Mouse (Mus musculus): ENCODE data around the gene Itm2a.

The Itm2a gene

DNA sequence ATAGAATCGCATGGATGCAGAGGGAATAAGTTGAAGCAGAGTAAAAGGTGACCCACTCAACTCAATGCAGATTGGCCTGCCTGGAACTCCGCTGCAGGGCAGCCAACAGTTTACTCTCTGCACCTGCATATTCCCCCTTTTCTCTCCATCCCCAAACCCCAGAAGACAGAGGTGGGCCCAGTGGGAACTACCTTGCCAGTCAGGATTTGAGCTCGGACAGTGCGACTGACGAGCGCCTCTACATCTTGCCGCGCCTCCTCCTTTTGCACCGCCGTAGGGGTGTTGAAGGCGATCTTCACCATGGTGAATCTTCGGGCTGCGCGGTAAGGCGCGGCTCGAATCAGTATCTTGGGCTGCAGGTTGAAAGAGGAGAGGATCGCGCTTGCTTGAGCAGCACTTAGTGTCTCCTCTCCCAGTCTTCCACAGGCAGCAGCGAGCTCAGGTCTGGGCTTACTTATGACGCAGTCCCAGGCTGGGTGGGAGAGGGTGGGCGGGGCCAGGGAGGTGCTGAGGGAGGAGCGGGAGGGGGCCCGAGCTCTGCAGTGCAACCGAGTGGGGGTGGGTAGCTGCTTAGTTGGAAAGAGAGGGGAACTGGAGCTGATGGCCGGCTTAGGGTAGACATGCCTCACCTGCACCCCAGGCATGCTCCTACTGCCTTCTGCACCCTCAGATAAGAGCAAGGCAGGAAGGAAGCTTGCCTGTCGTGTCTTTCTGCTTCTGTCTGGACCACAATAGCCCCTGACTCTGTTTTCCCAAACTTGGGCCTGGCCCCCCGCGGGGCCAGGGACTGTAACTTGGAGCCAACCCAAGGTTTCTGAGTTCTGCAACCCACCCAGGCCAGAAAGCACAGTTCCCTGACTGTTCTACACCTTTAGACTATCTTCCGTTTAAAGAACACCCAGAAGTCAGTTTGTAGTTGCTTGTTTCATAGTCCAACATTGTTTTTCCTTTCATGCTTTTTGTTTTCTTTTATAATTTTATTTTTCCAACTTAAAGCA, at the start of gene Itm2a:
Gene Itm2a (minus strand): TSS at position 462 of the 998 bp plus-strand sequence.
- DNase-seq (ENCODE audit: low read depth, low spot score), result peak; percentile 76

- peak; percentile 49 for DNase-seq (ENCODE audit: low read depth, low spot score)
Observed at GRCm38 (mm10) chrX:107435887-107436286, 32.7 kb upstream of the Itm2a start.

- DNase-seq (ENCODE audit: low read depth, low spot score), result peak; percentile 44
Observed at GRCm38 (mm10) chrX:107421304-107421703, 18.1 kb upstream of the Itm2a start.

GRCm38 (mm10) chrX:107417345-107417744, 14.2 kb upstream of the Itm2a start:
- DNase-seq (ENCODE audit: low read depth, low spot score), result no peak

GRCm38 (mm10) chrX:107415999-107416398, 12.8 kb upstream of the Itm2a start:
- no peak for DNase-seq (ENCODE audit: low read depth, low spot score)

DNA sequence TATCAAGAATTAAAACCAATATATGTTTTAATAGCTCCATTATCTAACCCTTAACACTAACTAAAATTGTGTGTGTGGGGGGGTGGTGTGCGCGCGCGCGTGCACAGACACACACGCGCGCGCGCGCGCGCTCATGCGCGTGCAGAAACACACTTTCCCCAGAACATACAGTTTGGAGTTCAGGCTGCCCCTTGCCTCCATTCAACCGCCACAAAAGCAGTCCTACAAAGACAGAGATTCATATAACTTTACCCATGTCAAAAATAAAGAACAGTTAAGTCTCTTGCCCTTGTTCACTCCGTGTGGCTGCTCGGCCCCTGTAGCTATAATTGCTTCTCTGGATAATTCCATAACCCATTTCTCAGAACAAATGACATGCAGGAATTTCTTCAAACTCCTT, 695 bp downstream of the Itm2a start:
- peak; percentile 53 for DNase-seq (ENCODE audit: low read depth, low spot score)

- no peak for DNase-seq (ENCODE audit: low read depth, low spot score)
Observed at GRCm38 (mm10) chrX:107399087-107399486, 4.1 kb downstream of the Itm2a start.

- no peak for DNase-seq (ENCODE audit: low read depth, low spot score)
Observed at GRCm38 (mm10) chrX:107393256-107393655, 9.9 kb downstream of the Itm2a start.

DNA sequence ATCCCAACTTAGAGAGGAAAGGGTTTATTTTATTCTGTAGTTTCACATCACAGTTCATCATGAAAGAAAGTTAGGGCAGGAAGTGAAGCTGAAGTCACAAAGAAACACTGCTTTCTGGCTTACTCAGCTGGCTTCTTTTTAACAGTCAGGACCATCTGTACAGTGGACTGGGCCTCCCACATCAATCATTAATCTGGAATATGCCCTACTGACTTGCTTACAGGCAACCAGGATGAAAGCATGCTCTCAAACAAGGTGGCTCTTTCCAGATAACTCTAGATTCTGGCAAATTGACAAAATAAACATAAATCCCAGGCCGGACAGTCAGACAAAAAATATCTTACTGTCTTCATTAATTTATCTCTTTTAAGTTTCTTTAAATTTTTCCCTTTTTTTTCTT, 27.8 kb downstream of the Itm2a start:
- DNase-seq (ENCODE audit: low read depth, low spot score), result no peak
